Mouse (Mus musculus) spleen, adult 2 months (tissue): ENCODE results near the gene Dpm2. TPM values are rescaled to one million over a fixed set of nuclear protein-coding genes. Genes with fewer than 3 reads are reported as not detected.

Source experiments
- DNase-seq, 2 experiments: peaks; one replicate each; pipeline versions ENCODE4 v3.0.0 to v3.0.0-alpha.2; 2012 to 2021; ENCODE audit warnings: low spot score in 2 of 2, low read depth in 1 of 2
- H3K27ac ChIP-seq: fragments of 200-500 bp; 2 replicates; pipeline ENCODE4 v1.5.1; 2012; ENCODE audit warnings: low read length, inconsistent platforms; ENCODE audit not compliant: insufficient read depth
- H3K27me3 ChIP-seq: fragments of 200-500 bp; 2 replicates; pipeline ENCODE4 v1.6.1; 2012; ENCODE audit warnings: mild to moderate bottlenecking, moderate library complexity, low read length, inconsistent platforms; ENCODE audit not compliant: control insufficient read depth, insufficient read depth
- H3K36me3 ChIP-seq: fragments of 200-500 bp; 2 replicates; pipeline ENCODE4 v1.6.1; 2012; ENCODE audit warnings: mild to moderate bottlenecking, low read length, inconsistent platforms; ENCODE audit not compliant: control insufficient read depth, insufficient read depth
- H3K4me1 ChIP-seq: fragments of 200-500 bp; 2 replicates; pipeline ENCODE4 v1.6.1; 2011; ENCODE audit warnings: inconsistent platforms; ENCODE audit not compliant: control insufficient read depth, insufficient read depth, insufficient read length
- H3K4me3 ChIP-seq: fragments of 200-500 bp; 2 replicates; pipeline ENCODE4 v1.5.1; 2011; ENCODE audit warnings: mild to moderate bottlenecking, inconsistent platforms; ENCODE audit not compliant: insufficient read depth, insufficient read length; ENCODE audit errors: extremely low read depth
- CTCF ChIP-seq: fragments of 200-500 bp; IDR thresholded peaks from 2 replicates; pipeline ENCODE4 v1.5.1; 2011; ENCODE audit warnings: mild to moderate bottlenecking, inconsistent platforms; ENCODE audit not compliant: insufficient read depth, insufficient read length, insufficient replicate concordance; ENCODE audit errors: extremely low read depth
- POLR2A ChIP-seq: fragments of 200-500 bp; IDR thresholded peaks from 2 replicates; pipeline ENCODE4 v1.6.1; 2011; ENCODE audit warnings: low read depth, low read length, inconsistent platforms
- WGBS: fragments of 180-500 bp; shearing (Covaris S2); methylation state at CpG from one replicate; pipeline ENCODE4 v1.1.7; 2018; 5-methylcytosine and 5-hydroxymethylcytosine counted together
- polyA plus RNA-seq: library from polyadenylated mRNA; depleted of rRNA; stranded (reverse); fragments of >200 nt; gene quantifications from 2 replicates; pipeline ENCODE4 v1.2.3, GENCODE M21; 2012

Dpm2 gene
- polyA plus RNA-seq, 1 experiment, result 85.8 TPM

DNA sequence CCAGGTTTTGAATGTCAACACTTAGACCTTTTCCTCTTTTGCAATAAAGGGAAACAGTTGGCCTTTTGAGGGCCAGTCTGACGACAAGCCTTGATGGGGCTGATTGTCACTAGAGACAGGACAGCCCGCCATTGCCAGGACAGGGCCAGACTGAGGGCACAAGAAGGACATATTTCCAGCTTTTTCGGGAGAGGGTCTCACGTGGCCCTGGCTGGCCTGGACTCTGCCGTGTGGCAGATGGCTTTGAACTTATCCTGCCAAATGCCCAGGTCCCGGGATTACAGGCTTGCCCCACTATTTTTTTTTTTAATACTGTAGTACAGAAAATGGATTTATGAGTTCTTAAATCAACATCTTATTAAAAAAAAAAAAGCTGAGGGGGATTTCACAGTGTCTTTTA lies 20.6 kb downstream of the Dpm2 start:
- TF ChIP-seq CTCF (no peak), POLR2A (no peak)

DNA sequence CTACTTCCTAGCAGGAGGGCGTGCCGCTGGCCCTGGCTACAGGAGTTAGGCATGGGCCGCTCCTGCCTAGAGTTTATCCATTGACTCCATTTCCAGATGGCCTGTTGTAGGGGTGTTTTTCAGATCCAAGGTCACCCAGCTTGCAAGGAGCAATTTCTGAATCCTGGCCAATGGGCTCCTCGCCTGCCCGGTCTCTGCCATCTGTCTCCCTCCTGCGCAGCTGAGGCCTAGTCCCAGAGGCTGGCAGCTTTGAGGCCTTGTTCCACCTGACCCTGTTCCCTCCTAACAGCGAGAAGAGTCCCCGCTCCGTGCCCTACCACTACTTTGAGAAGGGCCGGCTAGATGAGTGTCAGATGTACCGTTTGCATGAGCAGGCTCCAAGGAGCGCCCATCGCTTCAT lies 26.1 kb downstream of the Dpm2 start:
- 95% methylated on average over 13 of the region's 13 CpGs for WGBS
- Histone ChIP-seq H3K27ac (no peak overlapping the region), H3K27me3 (no peaks in the 10 kb centered on the region), H3K36me3 (peaks cover 26% of the 10 kb centered on the region), H3K4me1 (peaks cover 4% of the 10 kb centered on the region; the same call in 1 of the 2 replicates), H3K4me3 (no peak overlapping the region)
- TF ChIP-seq POLR2A (no peak), CTCF (no peak)
- DNase-seq, result no peak

More for the DNA sequence above, 20.6 kb downstream of the Dpm2 start:
- 85% methylated on average over 6 of the region's 6 CpGs for WGBS
- H3K27me3 ChIP-seq, result no peaks in the 10 kb centered on the region
- no peak for DNase-seq
- peaks cover 25% of the 10 kb centered on the region for H3K36me3 ChIP-seq
- no peak overlapping the region for H3K4me3 ChIP-seq
- H3K27ac ChIP-seq, result no peak overlapping the region
- H3K4me1 ChIP-seq, result peaks cover 10% of the 10 kb centered on the region

DNA sequence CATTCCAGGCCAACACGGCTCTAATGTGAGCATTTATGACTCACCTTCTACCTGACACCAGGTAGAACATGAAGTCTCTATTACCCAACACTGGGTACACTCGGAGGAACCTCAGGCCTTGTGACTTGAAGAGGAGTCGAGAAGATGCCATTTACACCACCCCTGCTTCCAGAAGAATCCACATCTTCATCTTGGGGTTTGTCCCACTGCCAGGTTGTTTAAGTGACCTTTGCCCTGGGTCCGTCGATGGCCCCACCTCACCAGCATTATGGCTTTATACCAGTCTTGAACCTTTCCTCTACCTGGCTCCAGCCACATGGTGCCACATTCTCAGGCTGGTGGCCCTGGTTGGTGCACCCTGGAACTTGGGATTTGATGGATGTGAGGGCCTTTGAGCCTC lies 26.6 kb downstream of the Dpm2 start:
- peaks cover 26% of the 10 kb centered on the region for H3K36me3 ChIP-seq
- no peak overlapping the region for H3K4me3 ChIP-seq
- no peaks in the 10 kb centered on the region for H3K27me3 ChIP-seq
- TF ChIP-seq CTCF (no peak), POLR2A (no peak)
- H3K27ac ChIP-seq, result no peak overlapping the region
- no peak for DNase-seq
- peaks cover 4% of the 10 kb centered on the region; the same call in 1 of the 2 replicates for H3K4me1 ChIP-seq
- 93% methylated on average over 5 of the region's 5 CpGs for WGBS

GRCm38 (mm10) chr2:32597699-32598098 lies 27.0 kb downstream of the Dpm2 start:
- 94% methylated on average over 5 of the region's 5 CpGs for WGBS
- H3K27me3 ChIP-seq, result no peaks in the 10 kb centered on the region
- H3K36me3 ChIP-seq, result peaks cover 23% of the 10 kb centered on the region
- H3K4me3 ChIP-seq, result no peak overlapping the region
- no peak for TF ChIP-seq CTCF
- TF ChIP-seq POLR2A, result no peak
- H3K4me1 ChIP-seq, result peaks cover 4% of the 10 kb centered on the region; the same call in 1 of the 2 replicates
- no peak for DNase-seq
- H3K27ac ChIP-seq, result no peak overlapping the region

- DNase-seq, result no peak
- H3K4me1 ChIP-seq, result peaks cover 4% of the 10 kb centered on the region; the same call in 1 of the 2 replicates
- TF ChIP-seq POLR2A, result no peak
- no peak for TF ChIP-seq CTCF
- peaks cover 23% of the 10 kb centered on the region for H3K36me3 ChIP-seq
- no peak overlapping the region for H3K4me3 ChIP-seq
- 91% methylated on average over 8 of the region's 8 CpGs for WGBS
- H3K27ac ChIP-seq, result no peak overlapping the region
- no peaks in the 10 kb centered on the region for H3K27me3 ChIP-seq
Measured at GRCm38 (mm10) chr2:32598506-32598905, 27.8 kb downstream of the Dpm2 start.

- no peaks in the 10 kb centered on the region for H3K27me3 ChIP-seq
- WGBS, result 88% methylated on average over 3 of the region's 3 CpGs
Measured at GRCm38 (mm10) chr2:32599409-32599808, 28.8 kb downstream of the Dpm2 start, which contains the start of gene St6galnac6. St6galnac6 (plus strand) TSS chr2:32599709.

DNA sequence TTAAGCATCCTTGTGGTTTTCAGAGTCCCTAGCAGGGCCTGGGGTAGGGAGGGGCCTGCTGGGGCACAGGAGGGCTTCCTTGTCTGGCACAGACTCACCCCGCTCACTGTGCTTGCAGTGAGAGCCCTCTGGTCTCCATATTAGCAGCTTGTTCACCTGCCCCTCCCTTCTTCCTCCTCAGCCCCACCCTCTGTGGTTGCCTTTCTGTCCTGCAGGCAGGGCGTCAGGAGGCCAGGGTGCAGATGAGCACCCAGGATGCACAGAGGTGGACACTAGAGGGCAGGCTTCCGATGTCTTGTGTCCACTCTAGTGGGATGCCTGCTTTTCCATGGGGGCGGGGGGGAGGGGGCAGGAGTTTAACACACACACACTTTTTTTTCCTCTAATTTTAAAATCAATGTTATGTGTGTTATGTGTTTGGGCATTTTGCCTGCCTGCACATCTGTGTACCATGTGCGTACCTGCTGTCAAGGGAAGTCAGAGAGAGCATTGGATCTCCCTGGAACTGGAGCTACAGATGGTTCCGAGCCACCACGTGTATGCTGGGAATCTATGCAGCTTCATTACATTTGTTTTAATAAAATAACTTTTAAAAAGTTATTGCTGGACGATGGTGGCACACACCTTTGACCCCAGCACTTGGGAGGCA lies 30.9 kb downstream of the Dpm2 start:
- DNase-seq, result peak in 1 of 2 experiments; percentile 44
- TF ChIP-seq CTCF (peak; percentile 33; the same call in 1 of the 2 replicates), POLR2A (no peak)
- Histone ChIP-seq H3K4me3 (no peak overlapping the region), H3K27ac (no peak overlapping the region), H3K36me3 (peaks cover 11% of the 10 kb centered on the region), H3K4me1 (peaks cover 4% of the 10 kb centered on the region), H3K27me3 (no peaks in the 10 kb centered on the region)
- WGBS, result 56% methylated on average over 8 of the region's 8 CpGs

More at GRCm38 (mm10) chr2:32599409-32599808, 28.8 kb downstream of the Dpm2 start, which contains the start of gene St6galnac6:
- no peak within 1 kb of the TSS for H3K4me3 ChIP-seq
- TF ChIP-seq CTCF (no peak), POLR2A (no peak)
- DNase-seq, result no peak
- peaks cover 4% of the 10 kb centered on the region; the same call in 1 of the 2 replicates for H3K4me1 ChIP-seq
- no peak within 1 kb of the TSS for H3K27ac ChIP-seq
- H3K36me3 ChIP-seq, result peaks cover 21% of the 10 kb centered on the region
